Mouse (Mus musculus) adrenal gland, adult 8-10 months (tissue): ENCODE data around the gene Supt5. TPM values are rescaled to one million over a fixed set of nuclear protein-coding genes. Genes with fewer than 3 reads are reported as not detected.

Experiments used
- DNase-seq: peaks from one replicate; pipeline ENCODE4 v3.0.0; 2022
- total RNA-seq, 4 experiments: library from RNA; stranded (reverse); gene quantifications; 2 replicates each; pipeline ENCODE4 v1.2.4; 2022

Supt5 gene
- total RNA-seq, 4 experiments from 2014 or later = 135 to 251 (median 169) TPM

DNA sequence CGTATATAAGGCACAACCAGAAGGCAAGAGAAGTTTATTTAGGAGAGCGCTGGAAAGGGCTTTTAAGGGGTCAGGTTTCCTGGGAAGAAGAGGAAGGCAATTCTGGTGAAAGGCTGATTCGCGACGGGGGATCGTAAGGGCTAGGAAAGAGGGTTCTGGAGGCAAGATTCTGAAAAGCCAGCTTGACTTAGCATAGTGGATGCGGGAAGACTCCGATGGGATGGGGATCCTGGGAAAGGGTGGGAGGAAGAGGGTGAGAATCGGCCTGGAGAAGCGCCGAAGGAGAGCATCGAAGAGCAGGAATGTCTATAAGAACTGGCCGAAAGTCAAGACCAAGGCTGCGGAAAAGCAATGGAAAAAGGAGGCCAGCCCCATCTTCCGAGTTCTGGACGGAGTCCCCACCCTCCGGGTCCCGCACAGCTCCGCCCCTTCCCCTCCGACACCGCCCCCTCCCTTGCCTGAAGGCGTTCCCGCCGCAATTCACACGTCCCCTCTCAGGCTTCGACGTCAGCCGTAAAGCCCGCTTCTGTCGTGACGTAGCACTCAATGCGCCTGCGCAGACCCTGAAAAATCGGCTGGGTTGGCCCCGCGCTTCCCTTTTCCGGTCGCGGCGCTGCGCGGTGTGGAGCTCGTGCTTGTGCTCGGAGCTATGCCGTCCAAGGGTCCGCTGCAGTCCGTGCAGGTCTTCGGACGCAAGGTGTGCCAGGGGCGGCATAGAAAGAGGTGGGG, 11.8 kb upstream of the Supt5 start, which contains the start of gene Rps16:
Gene Rps16, plus strand, starts transcription at position 498 of the 729 bp plus-strand sequence.
- DNase-seq = peak; percentile 97

GRCm38 (mm10) chr7:28348601-28349000, 10.1 kb upstream of the Supt5 start:
- DNase-seq = no peak

DNA sequence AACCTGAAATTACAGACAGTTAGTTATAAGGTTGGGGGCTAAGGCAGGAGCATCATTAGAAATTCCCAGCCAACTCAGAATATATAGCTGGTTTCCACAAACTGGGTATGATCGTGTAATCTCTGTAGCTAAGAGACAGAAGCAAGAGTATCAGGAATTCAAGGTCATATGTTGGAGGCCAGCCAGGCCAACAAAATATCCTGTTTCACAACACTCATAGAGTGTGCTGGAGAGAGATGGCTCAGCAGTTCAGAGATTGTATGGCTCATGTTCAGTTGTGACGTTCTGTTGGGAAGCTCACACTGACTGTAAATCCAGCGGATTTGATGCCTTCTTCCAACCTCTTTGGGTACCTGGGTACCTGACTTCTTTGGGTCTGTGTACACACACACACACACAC, 9.2 kb upstream of the Supt5 start:
- peak; percentile 76 for DNase-seq

DNA sequence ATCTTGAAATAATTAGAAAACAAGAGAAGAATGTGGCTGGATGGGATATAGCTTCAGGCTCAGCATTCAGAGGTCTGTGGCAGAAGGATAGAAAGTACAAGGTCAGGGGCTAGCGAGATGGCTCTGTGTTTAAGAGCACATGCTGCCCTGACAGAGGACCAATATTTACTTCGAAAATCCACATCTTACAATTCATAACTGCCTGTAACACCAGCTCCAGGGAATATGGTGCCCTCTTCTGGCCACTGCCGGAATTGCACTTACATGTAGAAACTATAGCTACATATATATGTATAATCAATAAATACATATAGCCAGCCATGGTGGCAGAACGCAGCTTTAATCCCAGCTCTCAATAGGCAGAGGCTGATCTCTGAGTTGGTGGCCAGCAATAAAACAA, 6.1 kb upstream of the Supt5 start:
- no peak for DNase-seq

DNA sequence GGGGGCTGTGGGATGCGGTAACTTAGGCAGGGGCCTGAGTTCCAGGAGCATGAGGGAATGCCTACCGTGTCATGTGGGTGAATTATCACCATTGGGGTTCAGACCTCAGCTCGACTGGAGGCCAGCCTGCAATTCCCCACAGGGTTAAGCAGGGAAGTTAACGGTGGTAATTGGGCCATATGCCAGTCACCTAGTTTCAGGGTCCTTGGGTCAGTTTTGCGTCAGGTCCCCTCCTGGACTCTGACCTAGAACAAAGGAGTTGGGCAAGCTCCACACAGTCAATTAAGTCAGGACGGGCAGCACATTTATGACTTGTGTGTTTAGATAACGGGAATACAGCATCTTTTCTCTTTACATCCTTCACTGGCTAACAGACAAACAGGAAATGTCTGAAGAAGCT, 2.8 kb upstream of the Supt5 start:
- DNase-seq = no peak

GRCm38 (mm10) chr7:28339213-28339917, 819 bp upstream of the Supt5 start:
- DNase-seq = peak; percentile 70

DNA sequence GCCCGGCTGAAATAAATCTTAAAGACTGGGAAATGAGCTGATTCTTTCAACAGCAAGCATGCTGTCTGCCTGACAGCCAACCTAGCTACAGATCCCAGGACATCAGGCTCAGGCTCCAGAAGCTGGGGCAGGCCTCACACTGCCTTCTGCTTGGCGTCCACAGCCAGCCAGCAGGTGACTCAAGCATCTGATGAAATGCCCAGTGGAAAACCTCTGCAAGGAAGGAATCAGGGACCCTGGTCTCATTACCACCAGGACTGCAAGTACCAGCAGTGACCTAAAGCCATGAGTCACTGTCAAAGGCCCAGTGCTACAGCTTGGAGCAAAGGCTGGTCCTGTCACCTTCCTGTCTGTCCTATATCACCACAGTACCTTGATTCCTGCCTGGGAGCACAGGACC, 3.1 kb downstream of the Supt5 start:
- no peak for DNase-seq

- DNase-seq = no peak
Measured at GRCm38 (mm10) chr7:28334534-28334933, 4.0 kb downstream of the Supt5 start.

DNA sequence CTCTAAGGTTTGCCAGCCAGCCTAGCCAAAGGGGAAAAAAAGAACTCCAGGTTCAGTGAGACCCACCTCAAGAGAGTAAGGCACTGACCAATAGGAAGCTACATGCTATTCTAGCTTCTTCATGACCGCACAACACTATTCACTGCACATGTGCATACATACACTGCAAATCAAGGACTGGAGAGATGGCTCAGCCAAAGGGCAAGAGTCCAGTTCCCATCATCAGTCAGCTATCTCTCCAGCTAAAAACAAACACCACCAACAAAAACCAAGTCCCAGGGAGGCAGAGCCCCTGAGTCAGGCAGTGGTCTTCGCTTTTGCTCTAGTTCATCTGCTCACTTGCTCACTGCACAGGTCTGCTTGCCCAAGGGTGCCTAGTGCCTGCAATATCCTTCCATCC, 10.3 kb downstream of the Supt5 start:
- DNase-seq = no peak

- no peak for DNase-seq
Measured at GRCm38 (mm10) chr7:28326457-28326856, 12.1 kb downstream of the Supt5 start.

DNA sequence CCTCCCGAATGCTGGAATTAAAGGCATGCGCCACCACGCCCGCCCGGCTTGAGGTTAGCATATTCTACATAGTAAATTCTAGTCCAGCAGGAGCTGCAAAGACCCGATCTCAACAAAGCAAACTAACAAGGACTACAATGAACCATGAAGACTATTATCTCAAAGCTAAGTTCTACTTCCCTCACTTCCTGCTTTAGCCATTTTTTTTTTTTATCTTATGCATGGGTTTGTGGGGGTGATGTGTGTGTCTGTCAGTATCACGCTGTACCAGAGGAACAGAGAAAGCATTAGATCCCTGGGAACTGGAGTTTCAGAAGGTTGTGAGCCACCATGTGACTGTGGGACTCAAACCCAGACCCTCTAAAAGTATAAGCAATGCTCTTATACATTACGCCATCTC, 13.3 kb downstream of the Supt5 start:
- DNase-seq = no peak

DNA sequence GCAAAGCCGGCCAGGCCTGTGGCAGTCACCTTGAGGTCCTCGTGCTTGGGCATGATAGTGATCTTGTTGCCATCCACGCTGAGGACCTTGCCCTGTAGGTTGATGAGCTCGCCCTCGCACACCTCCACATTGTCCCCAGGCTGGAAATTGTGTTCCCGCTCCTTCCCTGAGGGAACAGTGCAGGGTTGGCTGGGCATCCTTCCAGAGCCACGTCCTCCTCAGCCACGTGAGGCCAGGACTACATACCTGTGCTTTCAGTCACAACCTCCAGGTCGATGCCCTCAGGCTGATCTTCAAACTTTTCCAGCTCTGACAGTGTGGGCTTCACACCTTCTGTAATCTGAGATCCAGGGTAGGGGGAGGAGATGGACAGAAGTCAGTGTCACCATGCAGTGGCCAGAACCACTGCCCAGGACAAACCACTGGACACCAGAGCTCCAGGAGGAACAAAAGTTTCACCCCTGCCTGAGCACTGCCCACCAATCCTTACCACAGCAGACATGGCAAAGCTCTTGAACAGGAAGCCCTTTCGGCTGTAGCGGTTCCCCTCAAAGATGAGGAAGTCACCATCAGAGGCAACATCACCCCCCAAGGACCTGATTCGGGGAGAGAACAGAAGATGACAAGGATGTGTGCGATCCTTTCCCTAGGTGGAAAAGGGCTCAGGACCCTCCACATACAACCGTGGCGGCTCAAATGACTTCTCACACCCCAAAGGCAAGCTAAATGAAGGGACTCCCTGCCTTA, 16.4 kb downstream of the Supt5 start:
- DNase-seq = no peak

DNA sequence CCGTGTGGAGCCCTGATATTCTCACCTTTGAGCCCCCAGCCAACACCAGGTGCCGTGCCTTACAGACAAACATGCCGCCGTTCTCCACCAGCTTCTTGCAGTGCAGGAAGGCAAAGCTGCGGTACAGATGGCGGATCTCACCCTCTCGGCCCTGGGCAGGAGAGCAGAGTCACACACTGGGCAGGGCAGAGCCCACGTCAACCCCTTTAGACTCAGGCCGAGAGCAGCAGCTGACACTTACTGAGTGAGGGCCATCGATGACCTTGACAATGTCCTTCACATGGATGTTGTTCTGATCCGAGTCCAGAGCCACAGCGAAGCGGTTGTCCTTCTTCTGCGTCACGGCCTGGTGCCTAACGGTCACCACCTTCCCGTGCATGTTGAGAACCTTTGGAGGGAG, 19.8 kb downstream of the Supt5 start:
- DNase-seq = peak; percentile 75

DNA sequence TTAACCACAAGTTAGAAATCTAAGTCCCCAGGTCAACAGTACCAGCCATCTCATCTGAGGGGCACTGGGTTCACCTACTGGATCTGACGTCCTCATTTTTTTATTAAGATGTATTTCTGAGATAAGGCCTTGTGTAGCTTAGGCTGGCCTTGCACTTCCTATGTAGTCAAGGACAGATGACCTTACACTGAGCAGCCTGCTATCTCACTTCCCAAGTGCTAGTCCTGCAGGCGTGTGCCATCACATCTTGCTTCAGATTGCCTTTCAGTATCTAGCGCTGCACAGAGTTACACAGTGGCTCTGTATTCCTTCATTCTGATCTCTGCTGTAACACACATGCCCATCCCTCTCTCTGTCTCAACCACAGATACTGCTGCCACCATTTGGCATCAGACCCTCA, 20.5 kb downstream of the Supt5 start:
- no peak for DNase-seq

GRCm38 (mm10) chr7:28311926-28312543, 26.5 kb downstream of the Supt5 start, which contains the start of gene Timm50:
Timm50 (minus strand) TSS chr7:28312072.
- DNase-seq = peak; percentile 97

DNA sequence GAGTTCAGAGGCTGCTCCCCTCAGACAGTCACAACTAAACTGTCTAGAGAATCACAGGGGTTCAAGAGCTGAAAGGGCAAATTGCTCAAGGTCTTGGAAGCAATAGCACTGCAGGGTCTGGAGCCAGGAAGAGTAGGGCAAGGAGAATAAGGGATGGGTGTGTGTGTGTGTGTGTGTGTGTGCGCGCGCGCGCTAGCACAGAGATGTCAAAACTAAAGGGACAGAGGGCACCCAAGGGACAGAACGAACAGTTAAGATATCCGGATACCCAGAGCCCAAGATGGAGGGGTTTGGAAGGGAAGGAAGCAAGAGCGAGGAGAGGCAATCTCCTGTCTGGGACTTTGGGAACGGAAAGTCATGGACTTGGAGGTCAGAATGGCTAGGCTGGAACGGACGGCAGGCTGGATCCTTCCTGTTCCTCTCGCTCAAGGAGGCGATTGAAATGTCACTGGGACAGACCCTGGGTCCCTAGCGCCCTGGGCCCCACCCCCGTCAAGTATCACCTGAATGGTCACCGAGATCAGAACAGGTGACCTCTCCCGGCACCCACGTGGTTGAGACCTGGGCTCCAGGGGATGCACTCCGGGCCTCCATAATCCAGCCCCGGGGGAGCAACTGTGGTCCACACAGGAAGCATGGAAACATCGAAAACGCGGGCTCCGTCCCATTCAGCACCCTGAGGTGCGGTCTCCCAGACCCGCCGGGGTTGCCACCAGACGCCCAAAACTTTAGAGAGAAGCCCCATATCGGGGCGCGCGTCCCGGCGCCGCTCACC, 27.2 kb downstream of the Supt5 start:
- DNase-seq = no peak

DNA sequence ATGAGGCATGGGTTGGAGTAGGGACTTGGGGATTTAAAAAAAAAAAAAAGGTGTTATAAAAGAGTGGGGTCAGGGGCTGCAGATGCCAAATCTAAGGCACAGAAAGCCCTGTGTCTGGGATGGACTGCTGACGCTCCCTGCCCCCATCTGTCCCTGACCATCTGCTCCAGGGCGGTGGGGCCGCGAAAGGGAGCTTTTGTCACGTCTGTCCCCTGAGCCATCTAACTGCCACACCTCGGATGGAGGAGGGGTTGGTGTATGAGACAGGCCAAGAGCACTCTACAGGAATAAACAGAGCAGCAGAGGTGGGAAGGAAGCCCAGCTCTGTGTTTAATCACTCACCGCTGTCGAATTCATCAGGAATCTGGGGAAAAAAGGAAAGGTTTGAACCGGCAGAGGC, 28.8 kb downstream of the Supt5 start:
- DNase-seq = no peak

DNA sequence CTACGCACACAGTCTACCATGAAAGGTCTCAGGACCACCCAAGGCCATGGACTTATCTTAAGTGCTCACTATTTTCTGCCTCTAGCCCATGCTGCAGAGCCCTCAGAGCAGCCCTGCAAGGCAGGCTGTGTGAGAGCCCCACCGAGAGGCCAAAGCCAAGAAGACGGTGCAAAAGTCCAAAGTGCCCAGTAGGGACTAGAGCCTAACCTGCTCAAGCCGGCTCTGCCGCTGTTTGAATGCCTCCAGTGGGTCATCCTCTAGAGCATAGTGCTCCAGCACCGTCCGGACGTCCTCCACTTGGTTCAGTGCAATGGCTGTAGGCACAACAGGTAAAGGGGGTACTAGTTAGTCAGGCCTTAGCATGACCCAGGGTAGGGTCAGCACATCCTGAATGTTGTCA, 32.3 kb downstream of the Supt5 start:
- no peak for DNase-seq

- DNase-seq = no peak
Measured at GRCm38 (mm10) chr7:28305641-28306040, 32.9 kb downstream of the Supt5 start.

GRCm38 (mm10) chr7:28301616-28302433, 36.7 kb downstream of the Supt5 start, which contains the start of gene Dll3:
Dll3 (minus strand) TSS chr7:28302238.
- no peak for DNase-seq
